47 mouse cellular contexts compared by ENCODE assay signal in the genomic region with DNA sequence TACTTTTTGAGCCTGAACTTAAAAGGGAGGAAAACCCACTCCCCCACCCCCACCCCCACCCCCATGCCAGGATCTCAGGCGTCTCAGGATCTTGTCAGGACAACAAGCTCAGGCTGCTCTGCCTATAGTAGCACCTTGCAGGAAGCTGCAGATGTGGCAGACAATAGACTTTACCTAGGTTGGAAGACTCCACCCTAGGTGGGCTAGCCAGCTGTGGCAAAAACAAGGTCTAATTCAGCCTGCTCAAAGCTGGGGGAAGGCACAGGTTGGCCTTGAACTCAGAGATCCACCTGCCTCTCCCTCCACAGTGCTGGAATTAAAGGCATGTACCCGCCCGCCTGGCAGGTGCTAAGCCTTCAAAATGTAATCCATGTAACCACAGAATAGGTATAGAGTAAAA. TPM values are rescaled to one million over a fixed set of nuclear protein-coding genes. Genes with fewer than 3 reads are reported as not detected.
"Had no signal": no experiment of that assay in that cellular context is flagged by ENCODE, and none has a peak within 500 bp of the region (broad histone marks: within the 10 kb centered on the region; RNA-seq: fewer than 3 reads in every experiment).

No protein-coding gene starts in this region.

- H3K4me1 ChIP-seq: kidney, embryonic 15.5 days had no signal

- H3K27me3 ChIP-seq: heart, embryonic 12.5 days; heart, embryonic 13.5 days; heart, embryonic 15.5 days; hindbrain, embryonic 12.5 days; hindbrain, embryonic 13.5 days; hindbrain, embryonic 15.5 days; intestine, embryonic 15.5 days; kidney, embryonic 15.5 days had no signal

- DNase-seq: heart, postnatal 10 days; heart, postnatal 14 days; heart, postnatal 36 days; heart, postnatal 4 days; kidney, adult 11 months; kidney, adult 18-20 months; kidney, adult 8-10 months; kidney, adult 9 months; kidney, postnatal 10 days; kidney, postnatal 14 days; kidney, postnatal 25 days; kidney, postnatal 36 days; kidney, postnatal 4 days; layer of hippocampus, adult 9-11 months; layer of hippocampus, postnatal 36 days had no signal

- H3K36me3 ChIP-seq: heart, embryonic 10.5 days; heart, embryonic 12.5 days; heart, embryonic 13.5 days; heart, embryonic 15.5 days; hindbrain, embryonic 10.5 days; hindbrain, embryonic 12.5 days; hindbrain, embryonic 13.5 days; hindbrain, embryonic 15.5 days; intestine, embryonic 15.5 days; kidney, embryonic 15.5 days had no signal

- H3K4me3 ChIP-seq: heart, embryonic 10.5 days; heart, embryonic 12.5 days; heart, embryonic 13.5 days; heart, embryonic 15.5 days; hindbrain, embryonic 10.5 days; hindbrain, embryonic 12.5 days; hindbrain, embryonic 13.5 days; hindbrain, embryonic 15.5 days; intestine, embryonic 15.5 days; kidney, embryonic 15.5 days; layer of hippocampus, adult 2 months; left cerebral cortex, adult 2 months had no signal

- H3K27ac ChIP-seq: heart, embryonic 10.5 days; heart, embryonic 13.5 days; heart, embryonic 15.5 days; hindbrain, embryonic 10.5 days; hindbrain, embryonic 12.5 days; hindbrain, embryonic 13.5 days; hindbrain, embryonic 14.5 days; hindbrain, embryonic 15.5 days; hindbrain, postnatal 0 days; intestine, embryonic 15.5 days; kidney, embryonic 15.5 days; kidney, postnatal 0 days; layer of hippocampus, adult 2 months; left cerebral cortex, adult 2 months had no signal

RNA-seq across cellular contexts. Expression of a gene that starts 23.4 kb away (rescaled TPM):
- total RNA-seq: heart, postnatal 10 days; heart, postnatal 14 days; heart, postnatal 25 days; heart, postnatal 36 days; heart, postnatal 4 days; hematopoietic stem cell, adult 5-6 weeks; hindbrain, postnatal 0 days; layer of hippocampus, adult 18-20 months; layer of hippocampus, adult 2 months; layer of hippocampus, adult 8-10 months; layer of hippocampus, postnatal 10 days; layer of hippocampus, postnatal 14 days; layer of hippocampus, postnatal 25 days; layer of hippocampus, postnatal 36 days; left cerebral cortex, adult 18-20 months; left cerebral cortex, adult 2 months had no signal
- polyA plus RNA-seq: heart, embryonic 10.5 days; heart, embryonic 11.5 days; heart, embryonic 12.5 days; heart, embryonic 13.5 days; heart, embryonic 14.5 days; heart, embryonic 15.5 days; heart, embryonic 16.5 days; heart, postnatal 0 days; hindbrain, embryonic 10.5 days; hindbrain, embryonic 11.5 days; hindbrain, embryonic 12.5 days; hindbrain, embryonic 13.5 days; hindbrain, embryonic 15.5 days; hindbrain, embryonic 16.5 days; hindbrain, postnatal 0 days; intestine, embryonic 14.5 days; kidney, embryonic 14.5 days; kidney, embryonic 15.5 days; kidney, embryonic 16.5 days; kidney, postnatal 0 days had no signal
